Mouse (Mus musculus): ENCODE measurements around the gene 2010111I01Rik. TPM values are rescaled to one million over a fixed set of nuclear protein-coding genes. Genes with fewer than 3 reads are reported as not detected.
"Not testable (repeated sequence)": the region's sequence is repeated elsewhere in the genome, so short reads cannot be mapped to it uniquely, and the experiment has no call there.

2010111I01Rik gene
- polyA plus RNA-seq, 1 experiment from 2014 or later, result 119 TPM

DNA sequence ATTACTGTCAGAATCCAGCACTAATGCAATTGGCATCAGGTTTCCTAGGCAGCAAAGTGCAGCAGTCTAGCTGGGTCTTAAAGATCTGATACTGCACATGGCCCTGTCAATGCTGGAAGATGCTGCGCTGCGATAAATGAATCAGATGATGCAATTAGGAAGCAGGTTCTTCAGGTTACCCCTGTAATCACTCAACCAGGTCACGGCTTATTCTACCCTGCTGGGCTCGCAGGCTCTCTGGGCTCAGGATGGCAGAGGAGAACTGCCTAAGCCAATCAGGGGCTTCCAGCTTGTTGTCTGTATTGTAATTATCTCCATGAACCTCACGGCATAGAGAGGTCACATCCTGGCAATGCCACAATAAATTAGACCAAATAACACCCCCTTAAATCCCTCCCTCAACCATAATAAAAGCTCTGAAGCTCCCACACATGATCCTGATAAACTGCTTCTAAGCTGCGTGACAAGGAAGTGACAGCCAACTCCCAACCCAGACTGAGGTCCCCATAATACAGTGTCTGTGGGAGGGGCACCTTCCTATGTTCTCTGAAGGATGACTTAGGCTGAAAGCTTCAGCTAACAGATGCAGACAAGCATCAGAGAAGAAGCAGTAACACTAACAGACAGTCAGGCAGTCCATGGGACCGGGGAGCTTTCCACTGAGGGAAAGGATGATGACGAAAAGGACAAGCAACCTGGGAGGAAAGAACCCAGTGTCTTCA lies 372.7 kb downstream of the 2010111I01Rik start:
- peak; percentile 12; the same call in 1 of the 2 replicates for ATAC-seq (ENCODE audit: insufficient read depth, low FRiP score)
- Histone ChIP-seq H3K9me3 (replicated peaks; ENCODE audit: control insufficient read depth, low read length) (no peaks in the 10 kb centered on the region), H3K4me2 (ENCODE audit: low read depth, low read length) (no peak overlapping the region), H3K4me3 (replicated peaks; ENCODE audit: low read length) (no peak overlapping the region), H3K27ac (ENCODE audit: low read length) (no peak overlapping the region), H3K36me3 (ENCODE audit: control insufficient read depth, insufficient read depth, low read length) (no peaks in the 10 kb centered on the region), H3K9ac (ENCODE audit: low read length) (no peak overlapping the region), H3K27me3 (ENCODE audit: control insufficient read depth, insufficient read depth, low read length) (no peaks in the 10 kb centered on the region), H3K4me1 (ENCODE audit: control insufficient read depth, insufficient read depth, low read length) (peaks cover 12% of the 10 kb centered on the region)
- WGBS, result 57% methylated on average over 8 of the region's 8 CpGs

DNA sequence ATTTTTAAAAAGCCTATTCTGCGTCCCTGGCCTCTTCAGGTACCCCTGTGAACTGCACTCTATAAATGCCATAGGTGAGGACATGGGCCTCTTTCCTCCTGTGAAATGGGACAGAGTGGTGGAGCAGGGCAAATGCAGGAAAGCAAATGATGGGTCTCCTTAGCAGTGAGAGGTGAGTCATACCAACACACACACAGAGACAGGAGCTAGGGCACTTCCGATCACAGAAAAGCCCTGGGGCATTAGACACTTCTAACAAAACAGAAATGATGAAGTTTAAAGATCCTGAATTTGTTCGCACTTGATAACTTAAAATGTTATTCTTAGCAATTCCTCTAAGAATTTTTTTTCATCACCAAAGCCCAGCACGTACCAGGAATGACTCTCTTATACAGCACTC lies 375.3 kb downstream of the 2010111I01Rik start:
- Histone ChIP-seq H3K9ac (ENCODE audit: low read length) (no peak overlapping the region), H3K4me3 (replicated peaks; ENCODE audit: low read length) (no peak overlapping the region), H3K27me3 (ENCODE audit: control insufficient read depth, insufficient read depth, low read length) (no peaks in the 10 kb centered on the region), H3K9me3 (replicated peaks; ENCODE audit: control insufficient read depth, low read length) (no peaks in the 10 kb centered on the region), H3K27ac (ENCODE audit: low read length) (no peak overlapping the region), H3K4me1 (ENCODE audit: control insufficient read depth, insufficient read depth, low read length) (peaks cover 12% of the 10 kb centered on the region), H3K36me3 (ENCODE audit: control insufficient read depth, insufficient read depth, low read length) (no peaks in the 10 kb centered on the region), H3K4me2 (ENCODE audit: low read depth, low read length) (no peak overlapping the region)
- ATAC-seq (ENCODE audit: insufficient read depth, low FRiP score), result no peak
- WGBS, result 78% methylated on average over 4 of the region's 4 CpGs

DNA sequence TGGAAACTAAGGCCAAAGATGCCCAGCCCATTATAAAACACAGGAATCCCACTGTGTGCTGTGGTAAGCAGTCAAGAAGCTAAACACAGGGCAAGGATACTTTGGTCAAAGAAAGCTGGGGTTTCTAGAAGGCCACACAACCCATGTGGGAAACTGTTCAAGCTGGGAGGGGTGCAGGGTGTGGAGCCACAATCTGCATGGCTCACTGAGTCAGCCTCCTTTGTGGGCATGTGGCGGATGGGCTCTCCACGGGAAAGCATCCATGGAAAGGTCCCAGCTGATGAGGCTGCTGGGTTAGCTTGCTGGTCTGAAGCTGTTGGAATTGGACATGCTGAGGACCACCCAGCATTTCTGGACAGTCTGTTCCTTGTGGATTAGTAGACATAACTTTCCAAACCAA lies 378.1 kb downstream of the 2010111I01Rik start:
- no peak for ATAC-seq (ENCODE audit: insufficient read depth, low FRiP score)
- Histone ChIP-seq H3K36me3 (ENCODE audit: control insufficient read depth, insufficient read depth, low read length) (no peaks in the 10 kb centered on the region), H3K4me1 (ENCODE audit: control insufficient read depth, insufficient read depth, low read length) (no peaks in the 10 kb centered on the region), H3K27ac (ENCODE audit: low read length) (no peak overlapping the region), H3K9me3 (replicated peaks; ENCODE audit: control insufficient read depth, low read length) (no peaks in the 10 kb centered on the region), H3K4me2 (ENCODE audit: low read depth, low read length) (no peak overlapping the region), H3K9ac (ENCODE audit: low read length) (no peak overlapping the region), H3K27me3 (ENCODE audit: control insufficient read depth, insufficient read depth, low read length) (no peaks in the 10 kb centered on the region), H3K4me3 (replicated peaks; ENCODE audit: low read length) (no peak overlapping the region)
- 79% methylated on average over 2 of the region's 2 CpGs for WGBS

DNA sequence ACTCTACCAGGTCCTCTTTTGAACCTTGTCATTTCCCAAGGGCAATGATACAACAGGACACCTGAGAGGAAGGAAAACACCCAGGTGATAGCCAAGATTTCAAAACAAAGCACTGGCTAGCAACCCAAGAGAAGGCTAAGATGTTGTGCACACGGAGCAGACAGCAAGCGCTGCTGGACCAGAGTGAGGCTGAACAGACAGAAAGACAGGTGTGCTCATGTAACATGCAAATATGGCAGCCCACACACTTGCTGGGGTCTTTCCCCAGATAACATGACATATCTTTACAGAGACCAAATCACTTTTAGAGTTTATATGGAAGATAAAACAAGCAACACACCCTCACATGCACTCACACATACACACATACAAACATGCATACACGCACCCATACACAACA lies 379.8 kb downstream of the 2010111I01Rik start:
- no peak overlapping the region for H3K4me2 ChIP-seq (ENCODE audit: low read depth, low read length)
- no peaks in the 10 kb centered on the region for H3K27me3 ChIP-seq (ENCODE audit: control insufficient read depth, insufficient read depth, low read length)
- ATAC-seq (ENCODE audit: insufficient read depth, low FRiP score), result no peak
- H3K4me1 ChIP-seq (ENCODE audit: control insufficient read depth, insufficient read depth, low read length), result peaks cover 4% of the 10 kb centered on the region; the same call in 1 of the 2 replicates
- H3K27ac ChIP-seq (ENCODE audit: low read length), result no peak overlapping the region
- no peak overlapping the region for H3K4me3 ChIP-seq (replicated peaks; ENCODE audit: low read length)
- no peaks in the 10 kb centered on the region for H3K36me3 ChIP-seq (ENCODE audit: control insufficient read depth, insufficient read depth, low read length)
- WGBS, result 93% methylated on average over 3 of the region's 3 CpGs
- H3K9ac ChIP-seq (ENCODE audit: low read length), result no peak overlapping the region
- H3K9me3 ChIP-seq (replicated peaks; ENCODE audit: control insufficient read depth, low read length), result no peaks in the 10 kb centered on the region

DNA sequence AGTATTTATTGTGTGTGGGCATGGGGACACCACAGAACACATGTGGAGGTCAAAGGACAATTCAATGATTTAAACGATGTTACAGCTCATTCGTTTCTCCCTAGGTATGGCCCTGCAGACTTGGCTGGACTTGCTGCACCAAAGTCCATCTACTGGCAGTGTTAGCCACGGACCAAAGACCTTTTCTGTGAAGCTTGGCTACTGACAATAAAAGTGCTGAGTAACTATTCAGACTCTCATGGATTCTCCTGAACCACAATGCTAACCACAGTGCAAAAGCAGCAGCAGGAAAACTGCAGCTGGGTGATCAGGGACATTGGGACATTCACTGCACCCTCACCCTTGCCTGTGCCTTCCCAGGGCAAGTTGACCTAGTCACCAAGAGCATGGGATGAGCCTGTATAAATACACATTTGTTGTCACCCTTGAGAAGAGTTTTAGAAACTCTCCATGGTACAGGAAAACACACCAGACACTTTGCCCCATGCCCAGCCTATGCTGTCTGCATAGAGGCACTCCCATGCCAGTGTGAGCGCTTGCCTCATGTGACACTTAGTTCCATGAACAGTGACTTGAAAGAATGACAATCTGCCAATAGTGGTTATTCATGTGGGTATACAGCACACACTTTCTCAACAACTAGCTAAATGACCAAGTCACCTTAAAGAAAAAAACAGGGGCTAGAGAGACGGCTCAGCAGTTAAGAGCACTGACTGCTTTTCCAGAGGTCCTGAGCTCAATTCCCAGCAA lies 381.0 kb downstream of the 2010111I01Rik start:
- ATAC-seq (ENCODE audit: insufficient read depth, low FRiP score), result no peak

DNA sequence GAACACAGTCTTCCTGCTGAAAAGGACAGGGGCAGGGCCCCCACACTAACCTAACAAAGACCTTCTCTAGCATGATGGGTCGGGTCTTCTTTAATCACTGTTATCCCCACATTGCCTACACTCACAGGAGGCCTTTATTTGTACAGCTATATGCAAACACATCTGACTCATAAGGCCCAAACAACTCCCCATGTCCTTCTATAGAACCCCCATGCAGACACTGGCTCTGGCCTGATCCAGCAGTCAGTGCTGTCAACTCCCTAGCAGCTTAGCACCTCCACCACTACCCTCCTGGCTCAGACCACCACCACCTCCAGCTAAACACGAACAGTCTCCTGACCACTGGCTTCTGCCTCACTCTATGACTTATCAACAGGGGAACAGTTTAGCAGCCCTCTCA lies 382.9 kb downstream of the 2010111I01Rik start:
- Histone ChIP-seq H3K27ac (ENCODE audit: low read length) (no peak overlapping the region), H3K27me3 (ENCODE audit: control insufficient read depth, insufficient read depth, low read length) (no peaks in the 10 kb centered on the region), H3K9ac (ENCODE audit: low read length) (no peak overlapping the region), H3K9me3 (replicated peaks; ENCODE audit: control insufficient read depth, low read length) (no peaks in the 10 kb centered on the region), H3K4me3 (replicated peaks; ENCODE audit: low read length) (no peak overlapping the region), H3K36me3 (ENCODE audit: control insufficient read depth, insufficient read depth, low read length) (no peaks in the 10 kb centered on the region), H3K4me1 (ENCODE audit: control insufficient read depth, insufficient read depth, low read length) (peaks cover 4% of the 10 kb centered on the region; the same call in 1 of the 2 replicates), H3K4me2 (ENCODE audit: low read depth, low read length) (no peak overlapping the region)
- 73% methylated on average over 2 of the region's 2 CpGs for WGBS
- ATAC-seq (ENCODE audit: insufficient read depth, low FRiP score), result peak; percentile 47; the same call in 1 of the 2 replicates

More for the DNA sequence above, 381.0 kb downstream of the 2010111I01Rik start:
- no peaks in the 10 kb centered on the region for H3K36me3 ChIP-seq (ENCODE audit: control insufficient read depth, insufficient read depth, low read length)
- no peaks in the 10 kb centered on the region for H3K9me3 ChIP-seq (replicated peaks; ENCODE audit: control insufficient read depth, low read length)
- H3K27ac ChIP-seq (ENCODE audit: low read length), result no peak overlapping the region
- no peak overlapping the region for H3K4me3 ChIP-seq (replicated peaks; ENCODE audit: low read length)
- H3K4me2 ChIP-seq (ENCODE audit: low read depth, low read length), result no peak overlapping the region
- no peaks in the 10 kb centered on the region for H3K27me3 ChIP-seq (ENCODE audit: control insufficient read depth, insufficient read depth, low read length)
- no peak overlapping the region for H3K9ac ChIP-seq (ENCODE audit: low read length)
- peaks cover 4% of the 10 kb centered on the region; the same call in 1 of the 2 replicates for H3K4me1 ChIP-seq (ENCODE audit: control insufficient read depth, insufficient read depth, low read length)
- WGBS, result 78% methylated on average over 5 of the region's 5 CpGs

DNA sequence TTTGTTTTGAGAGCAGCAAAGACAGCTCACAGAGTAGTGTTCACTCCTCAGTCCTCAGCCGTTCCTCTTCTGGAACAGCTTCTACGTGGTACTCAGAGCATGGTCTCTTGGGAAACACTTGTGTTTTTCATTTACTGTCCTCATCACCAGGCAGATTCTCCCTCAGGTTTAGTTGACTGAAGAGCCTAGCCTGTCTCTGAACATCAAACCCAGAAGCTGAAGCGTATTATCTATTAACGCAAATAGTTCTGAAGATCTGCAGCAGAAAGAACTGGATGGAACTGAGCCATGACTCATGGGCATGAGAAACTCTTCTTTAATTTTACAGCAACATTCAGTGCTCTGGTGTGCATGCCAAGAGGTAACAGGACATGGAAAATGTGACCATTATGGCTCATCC lies 385.4 kb downstream of the 2010111I01Rik start:
- ATAC-seq (ENCODE audit: insufficient read depth, low FRiP score), result no peak
- Histone ChIP-seq H3K36me3 (ENCODE audit: control insufficient read depth, insufficient read depth, low read length) (no peaks in the 10 kb centered on the region), H3K9me3 (replicated peaks; ENCODE audit: control insufficient read depth, low read length) (no peaks in the 10 kb centered on the region), H3K4me1 (ENCODE audit: control insufficient read depth, insufficient read depth, low read length) (peaks cover 4% of the 10 kb centered on the region; the same call in 1 of the 2 replicates), H3K4me2 (ENCODE audit: low read depth, low read length) (no peak overlapping the region), H3K4me3 (replicated peaks; ENCODE audit: low read length) (no peak overlapping the region), H3K9ac (ENCODE audit: low read length) (no peak overlapping the region), H3K27ac (ENCODE audit: low read length) (no peak overlapping the region), H3K27me3 (ENCODE audit: control insufficient read depth, insufficient read depth, low read length) (no peaks in the 10 kb centered on the region)
- WGBS, result 74% methylated on average over 4 of the region's 4 CpGs

DNA sequence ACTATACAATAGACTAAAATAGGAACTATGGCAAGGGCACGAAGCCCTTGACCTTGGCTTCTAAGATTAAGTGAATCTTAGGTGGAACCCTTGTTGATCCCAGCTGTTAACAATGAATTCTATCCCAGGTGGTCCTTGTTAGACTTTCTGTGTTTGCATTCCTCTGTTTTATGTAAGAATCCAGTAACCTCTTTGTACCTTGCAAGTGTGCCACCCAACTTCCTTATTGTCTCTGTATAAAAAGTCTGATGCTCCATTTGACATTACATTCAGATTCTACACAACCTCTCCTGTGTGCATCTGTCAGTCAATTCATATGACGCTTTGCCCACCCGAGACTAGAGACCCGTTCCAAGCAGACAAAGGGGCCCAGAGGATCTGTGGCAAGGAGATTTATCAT lies 388.6 kb downstream of the 2010111I01Rik start:
- not testable (repeated sequence) for H3K9me3 ChIP-seq (replicated peaks; ENCODE audit: control insufficient read depth, low read length); H3K27ac ChIP-seq (ENCODE audit: low read length); ATAC-seq (ENCODE audit: insufficient read depth, low FRiP score); H3K4me1 ChIP-seq (ENCODE audit: control insufficient read depth, insufficient read depth, low read length); H3K27me3 ChIP-seq (ENCODE audit: control insufficient read depth, insufficient read depth, low read length); H3K36me3 ChIP-seq (ENCODE audit: control insufficient read depth, insufficient read depth, low read length); H3K4me2 ChIP-seq (ENCODE audit: low read depth, low read length); H3K4me3 ChIP-seq (replicated peaks; ENCODE audit: low read length); H3K9ac ChIP-seq (ENCODE audit: low read length)
- 71% methylated on average over 4 of the region's 4 CpGs for WGBS

DNA sequence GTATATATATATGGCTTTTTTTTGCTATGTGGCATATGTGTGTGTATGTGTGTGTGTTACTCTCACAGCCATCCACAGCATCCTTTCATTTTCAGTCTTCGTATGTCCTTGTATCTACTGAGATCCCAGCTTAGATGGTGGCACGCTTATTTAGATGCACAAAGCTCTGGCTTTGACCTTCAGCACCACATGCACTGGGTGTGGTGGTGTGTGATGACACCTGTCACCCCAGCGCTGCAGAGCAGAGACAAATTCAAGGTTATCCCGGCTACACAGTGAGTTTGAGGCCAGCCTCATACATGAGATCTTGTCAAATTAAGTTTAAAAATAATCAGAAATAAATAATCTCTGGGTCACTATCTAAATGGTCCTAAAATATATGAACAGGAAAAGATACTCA lies 391.4 kb downstream of the 2010111I01Rik start:
- H3K36me3 ChIP-seq (ENCODE audit: control insufficient read depth, insufficient read depth, low read length), result no peaks in the 10 kb centered on the region
- ATAC-seq (ENCODE audit: insufficient read depth, low FRiP score), result no peak
- H3K9me3 ChIP-seq (replicated peaks; ENCODE audit: control insufficient read depth, low read length), result no peaks in the 10 kb centered on the region
- H3K4me3 ChIP-seq (replicated peaks; ENCODE audit: low read length), result no peak overlapping the region
- H3K4me1 ChIP-seq (ENCODE audit: control insufficient read depth, insufficient read depth, low read length), result no peaks in the 10 kb centered on the region; the same call in 1 of the 2 replicates
- no peak overlapping the region for H3K4me2 ChIP-seq (ENCODE audit: low read depth, low read length)
- H3K27ac ChIP-seq (ENCODE audit: low read length), result no peak overlapping the region
- no peak overlapping the region for H3K9ac ChIP-seq (ENCODE audit: low read length)
- WGBS, result 95% methylated on average over 4 of the region's 4 CpGs
- no peaks in the 10 kb centered on the region for H3K27me3 ChIP-seq (ENCODE audit: control insufficient read depth, insufficient read depth, low read length)
